Mouse (Mus musculus) cerebellum, adult 2 months (tissue): ENCODE data around the gene Plcb3.

Source experiments
- CTCF ChIP-seq: fragments of 200-500 bp; IDR thresholded peaks from 2 replicates; pipeline ENCODE4 v1.5.1; 2011; ENCODE audit warnings: low read depth, mild to moderate bottlenecking, control low read depth, low read length, moderate library complexity, borderline replicate concordance; ENCODE audit not compliant: insufficient read depth
- POLR2A ChIP-seq: fragments of 200-500 bp; IDR thresholded peaks from 2 replicates; pipeline ENCODE4 v1.6.1; 2011; ENCODE audit warnings: low read length, control low read depth, borderline replicate concordance; ENCODE audit not compliant: insufficient read depth

- TF ChIP-seq CTCF (no peak), POLR2A (no peak)
Observed at GRCm38 (mm10) chr19:6920741-6921636, 55.3 kb downstream of the Plcb3 start.
